Mouse (Mus musculus) liver, postnatal 0 days (tissue): Measurements from ENCODE around the gene Cd300lb.
"Not testable (repeated sequence)": the region's sequence is repeated elsewhere in the genome, so short reads cannot be mapped to it uniquely, and the experiment has no call there.

Source experiments
- CTCF ChIP-seq: sonication (generic); IDR thresholded peaks from 2 replicates; pipeline ENCODE4 v1.5.1; 2016; ENCODE audit warnings: antibody characterized with exemption, low read depth
- EP300 ChIP-seq: IDR thresholded peaks from 2 replicates; pipeline ENCODE4 v1.6.1; 2016; ENCODE audit warnings: antibody characterized with exemption, low read depth, mild to moderate bottlenecking

DNA sequence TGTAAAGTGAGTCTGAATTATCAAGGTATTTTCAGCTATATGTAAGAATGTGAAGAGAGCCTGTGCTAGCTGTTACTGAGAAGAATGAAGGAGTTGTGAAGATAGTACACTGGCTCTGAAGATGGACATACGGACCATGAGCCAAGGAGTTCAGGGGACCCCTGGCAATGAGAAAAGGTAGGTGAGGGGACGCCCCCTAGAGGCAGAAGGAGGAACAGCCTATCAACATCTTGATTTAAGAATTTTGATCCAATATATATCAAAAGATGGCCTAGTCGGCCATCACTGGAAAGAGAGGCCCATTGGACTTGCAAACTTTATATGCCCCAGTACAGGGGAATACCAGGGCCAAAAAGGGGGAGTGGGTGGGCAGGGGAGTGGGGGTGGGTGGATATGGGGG lies 24.6 kb downstream of the Cd300lb start:
- TF ChIP-seq CTCF: peak; percentile 52
- not testable (repeated sequence) for TF ChIP-seq EP300
